Mouse (Mus musculus) bone marrow, adult 2 months (tissue): Measurements from ENCODE around the gene Crb1. TPM values are rescaled to one million over a fixed set of nuclear protein-coding genes. Genes with fewer than 3 reads are reported as not detected.

ENCODE experiments used
- H3K27ac ChIP-seq: fragments of 200-500 bp; 2 replicates; pipeline ENCODE4 v1.5.1; 2012; ENCODE audit warnings: low read depth, mild to moderate bottlenecking, control low read depth, inconsistent platforms, low read length; ENCODE audit not compliant: control insufficient read depth, poor library complexity, insufficient read depth
- H3K4me1 ChIP-seq: fragments of 200-500 bp; 2 replicates; pipeline ENCODE4 v1.6.1; 2011; ENCODE audit warnings: low read length; ENCODE audit not compliant: control insufficient read depth, insufficient read depth
- H3K4me3 ChIP-seq: fragments of 200-500 bp; replicated peaks from 2 replicates; pipeline ENCODE3; 2011; ENCODE audit warnings: mild to moderate bottlenecking, low read depth, low read length, control low read depth; ENCODE audit not compliant: control insufficient read depth
- CTCF ChIP-seq: fragments of 200-500 bp; IDR thresholded peaks from 2 replicates; pipeline ENCODE4 v1.5.1; 2011; ENCODE audit warnings: low read length, control low read depth; ENCODE audit not compliant: control insufficient read depth, insufficient read depth
- POLR2A ChIP-seq: fragments of 200-500 bp; IDR thresholded peaks from 2 replicates; pipeline ENCODE4 v1.6.1; 2011; ENCODE audit warnings: low read depth, mild to moderate bottlenecking, control low read depth, low read length, borderline replicate concordance; ENCODE audit not compliant: control insufficient read depth
- WGBS: fragments of 180-500 bp; shearing (Covaris S2); methylation state at CpG from one replicate; pipeline ENCODE4 v1.1.7; 2018; 5-methylcytosine and 5-hydroxymethylcytosine counted together
- polyA plus RNA-seq: library from polyadenylated mRNA; stranded (reverse); fragments of >200 nt; gene quantifications from 2 replicates; pipeline ENCODE4 v1.2.4, GENCODE M21; 2011; ENCODE audit warnings: low replicate concordance; ENCODE audit not compliant: missing spikeins, insufficient read depth, insufficient read length

The Crb1 gene
- polyA plus RNA-seq, 1 experiment, result not detected

- TF ChIP-seq POLR2A (no peak), CTCF (no peak)
- no peaks in the 10 kb centered on the region for H3K4me1 ChIP-seq
- 82% methylated on average over 2 of the region's 2 CpGs for whole genome bisulfite sequencing
- no peak overlapping the region for H3K27ac ChIP-seq
- no peak overlapping the region for H3K4me3 ChIP-seq
Measured at GRCm38 (mm10) chr1:139194011-139194410, 182.9 kb downstream of the Crb1 start.

DNA sequence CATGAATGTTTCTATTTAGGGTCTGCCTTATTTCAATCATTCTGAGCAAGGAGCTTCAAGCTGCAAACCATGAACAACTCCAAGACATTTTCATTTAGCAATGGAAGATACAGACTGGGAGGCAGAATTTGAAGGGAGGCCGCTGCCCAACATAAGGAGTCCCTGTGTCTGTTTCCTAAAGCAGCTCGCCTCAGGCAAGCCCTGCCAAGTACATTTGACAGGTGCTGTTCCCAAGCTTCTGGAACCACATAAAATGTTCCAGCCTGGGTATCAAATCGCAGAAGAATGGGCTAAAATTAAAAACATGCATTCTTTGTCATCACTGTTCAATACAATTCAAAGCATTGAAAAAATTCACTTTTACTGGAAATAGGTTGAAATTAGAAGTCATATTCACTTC is 184.3 kb downstream of the Crb1 start:
- H3K4me3 ChIP-seq, result no peak overlapping the region
- no peak overlapping the region for H3K27ac ChIP-seq
- H3K4me1 ChIP-seq, result no peaks in the 10 kb centered on the region
- no peak for TF ChIP-seq CTCF
- TF ChIP-seq POLR2A, result no peak
- 72% methylated on average over 3 of the region's 3 CpGs for WGBS

DNA sequence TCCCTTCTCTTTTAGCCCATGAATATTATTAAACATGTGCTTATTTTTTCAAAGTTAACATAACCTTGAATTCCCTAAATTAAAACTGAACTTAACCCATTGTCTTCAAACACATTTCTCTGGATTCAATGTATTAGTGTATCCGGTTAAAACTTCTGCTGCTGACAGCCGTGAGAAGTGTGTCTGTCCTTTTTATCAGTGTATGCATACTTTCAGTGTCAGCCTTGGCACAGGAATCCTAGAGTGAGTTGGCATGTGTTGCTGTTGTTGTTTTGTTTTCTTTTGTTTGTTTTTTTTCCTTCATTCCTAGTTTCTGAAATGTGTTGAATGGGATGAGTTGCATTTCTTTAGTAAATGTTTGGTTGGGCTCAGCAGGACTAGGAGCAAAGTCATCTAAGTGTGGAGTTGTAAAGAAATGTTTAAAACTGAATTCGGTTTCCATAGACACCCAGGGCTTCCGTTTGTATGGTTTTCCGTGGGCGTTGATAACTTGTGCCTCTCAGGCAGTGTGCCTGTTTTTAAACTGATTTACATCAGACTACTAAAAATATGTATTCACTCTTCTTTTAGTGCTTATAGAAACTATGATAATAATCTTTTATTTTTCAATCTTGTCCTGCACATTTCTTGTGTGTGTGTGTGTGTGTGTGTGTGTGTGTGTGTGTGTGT is 196.3 kb downstream of the Crb1 start:
- H3K4me3 ChIP-seq, result no peak overlapping the region
- no peak for TF ChIP-seq POLR2A
- TF ChIP-seq CTCF, result no peak
- no peaks in the 10 kb centered on the region for H3K4me1 ChIP-seq
- no peak overlapping the region for H3K27ac ChIP-seq
- 56% methylated on average over 6 of the region's 6 CpGs for WGBS

DNA sequence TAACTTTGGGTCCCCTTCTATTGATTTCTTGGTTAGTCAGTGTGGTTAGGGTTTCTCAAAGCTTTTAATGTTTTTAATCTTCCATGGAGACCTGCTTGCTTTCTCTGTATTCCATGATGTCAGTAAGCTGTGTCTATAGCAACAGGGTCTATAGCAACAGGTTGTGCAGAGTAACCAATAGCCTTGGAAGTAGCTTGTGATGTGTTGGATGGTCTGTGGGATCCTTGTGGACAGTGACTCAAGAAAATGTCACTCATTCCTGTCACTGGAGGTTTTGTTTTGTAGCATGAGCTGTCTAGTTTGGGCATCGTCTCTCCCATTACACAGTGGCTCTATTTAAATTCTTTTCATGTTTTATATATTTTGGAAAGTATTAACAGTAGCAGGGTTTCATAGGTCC is 197.2 kb downstream of the Crb1 start:
- no peak for TF ChIP-seq POLR2A
- no peak for TF ChIP-seq CTCF
- H3K27ac ChIP-seq, result no peak overlapping the region
- H3K4me1 ChIP-seq, result no peaks in the 10 kb centered on the region
- 84% methylated on average over 1 of the region's 1 CpGs for WGBS
- H3K4me3 ChIP-seq, result no peak overlapping the region

- WGBS, result 80% methylated on average over 3 of the region's 3 CpGs
- TF ChIP-seq POLR2A, result no peak
- TF ChIP-seq CTCF, result no peak
- no peak overlapping the region for H3K4me3 ChIP-seq
- no peak overlapping the region for H3K27ac ChIP-seq
- no peaks in the 10 kb centered on the region for H3K4me1 ChIP-seq
Measured at GRCm38 (mm10) chr1:139174058-139174832, 202.7 kb downstream of the Crb1 start.

DNA sequence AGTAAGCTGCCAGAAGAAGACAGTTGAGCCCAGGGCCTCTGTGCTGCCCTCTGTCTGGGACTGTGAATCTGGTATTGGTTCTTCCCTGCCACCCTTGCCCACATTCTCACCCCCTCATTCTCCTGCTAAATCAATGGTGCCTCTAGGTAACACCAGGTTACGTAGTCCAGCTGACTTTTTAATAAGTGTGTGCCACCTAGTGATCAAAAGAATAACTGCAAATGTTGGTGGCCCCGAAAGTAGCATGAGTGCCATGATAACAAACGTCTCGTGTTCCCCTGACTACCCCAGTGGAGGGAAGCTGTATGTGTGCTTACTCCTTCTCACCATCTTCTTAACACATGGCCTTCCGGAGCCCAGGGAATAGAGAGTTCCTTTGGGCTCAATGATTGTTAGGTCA is 214.1 kb downstream of the Crb1 start:
- no peak overlapping the region for H3K4me3 ChIP-seq
- 47% methylated on average over 5 of the region's 5 CpGs for WGBS

DNA sequence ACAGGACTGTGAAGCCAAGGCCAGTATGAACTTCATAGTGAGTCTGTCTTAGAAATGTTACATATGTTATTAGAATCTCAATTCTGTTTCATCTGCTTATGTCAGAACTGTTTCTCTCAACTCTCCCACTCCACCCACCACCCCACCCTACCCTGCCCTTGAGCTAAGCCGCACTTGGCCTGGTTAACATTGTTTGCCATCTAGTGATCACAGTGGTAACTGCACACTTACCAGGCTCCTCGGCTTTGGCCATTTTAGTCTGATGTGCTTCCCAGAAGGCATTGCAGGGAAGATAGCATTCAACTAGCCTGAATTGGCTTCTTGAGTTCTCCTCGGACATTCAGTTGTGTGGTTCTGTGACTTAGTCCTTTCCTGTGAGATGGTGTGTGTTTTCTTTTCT is 215.3 kb downstream of the Crb1 start:
- TF ChIP-seq CTCF (no peak), POLR2A (no peak)
- Histone ChIP-seq H3K4me3 (no peak overlapping the region), H3K4me1 (no peaks in the 10 kb centered on the region), H3K27ac (no peak overlapping the region)
- 71% methylated on average over 3 of the region's 3 CpGs for WGBS

More for the DNA sequence above, 214.1 kb downstream of the Crb1 start:
- no peaks in the 10 kb centered on the region for H3K4me1 ChIP-seq
- TF ChIP-seq POLR2A, result no peak
- H3K27ac ChIP-seq, result no peak overlapping the region

DNA sequence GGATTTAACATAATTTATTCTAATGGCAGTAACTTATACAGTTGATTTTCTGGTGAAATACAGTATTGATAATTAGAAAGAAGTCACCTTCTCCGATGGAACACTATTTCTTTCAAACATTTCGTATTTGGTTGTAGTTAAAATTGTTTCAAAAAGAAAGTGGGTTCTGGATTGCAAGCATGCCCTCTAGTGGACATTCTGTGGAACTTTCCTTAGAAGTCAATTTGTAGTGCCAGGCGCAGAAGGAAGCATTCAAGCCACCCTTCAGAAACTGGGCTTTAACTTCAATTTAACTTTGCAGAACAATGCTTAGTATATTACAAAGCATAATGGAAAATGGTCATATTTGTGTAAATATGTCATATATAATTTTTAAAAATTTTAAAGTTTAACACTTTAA is 220.5 kb downstream of the Crb1 start:
- TF ChIP-seq POLR2A (no peak), CTCF (peak; percentile 46)
- 24% methylated on average over 3 of the region's 3 CpGs for WGBS
- Histone ChIP-seq H3K4me1 (no peaks in the 10 kb centered on the region), H3K4me3 (no peak overlapping the region), H3K27ac (no peak overlapping the region)

- Histone ChIP-seq H3K4me3 (no peak overlapping the region), H3K4me1 (no peaks in the 10 kb centered on the region), H3K27ac (no peak overlapping the region)
- 80% methylated on average over 6 of the region's 6 CpGs for WGBS
- TF ChIP-seq POLR2A (no peak), CTCF (no peak)
Measured at GRCm38 (mm10) chr1:139153493-139153892, 223.4 kb downstream of the Crb1 start.
